Mouse (Mus musculus): Measurements from ENCODE around the gene Nrxn3. TPM values are rescaled to one million over a fixed set of nuclear protein-coding genes. Genes with fewer than 3 reads are reported as not detected.

The Nrxn3 gene
- polyA plus RNA-seq, 1 experiment from 2014 or later = 42.5 TPM

GRCm38 (mm10) chr12:89932338-89932737, 1209.7 kb downstream of the Nrxn3 start:
- Histone ChIP-seq H3K36me3 (no peaks in the 10 kb centered on the region), H3K27ac (replicated peaks) (no peak overlapping the region), H3K9me3 (no peaks in the 10 kb centered on the region), H3K4me2 (replicated peaks) (no peak overlapping the region), H3K4me1 (no peaks in the 10 kb centered on the region), H3K27me3 (no peaks in the 10 kb centered on the region), H3K4me3 (no peak overlapping the region), H3K9ac (replicated peaks) (no peak overlapping the region)
- no peak for ATAC-seq (ENCODE audit: low FRiP score, low read depth)
- 85% methylated on average over 1 of the region's 1 CpGs for WGBS

GRCm38 (mm10) chr12:89933630-89934029, 1211.0 kb downstream of the Nrxn3 start:
- Histone ChIP-seq H3K4me3 (no peak overlapping the region), H3K27ac (replicated peaks) (no peak overlapping the region), H3K4me1 (no peaks in the 10 kb centered on the region), H3K27me3 (no peaks in the 10 kb centered on the region), H3K36me3 (no peaks in the 10 kb centered on the region), H3K4me2 (replicated peaks) (no peak overlapping the region), H3K9ac (replicated peaks) (no peak overlapping the region), H3K9me3 (no peaks in the 10 kb centered on the region)
- no peak for ATAC-seq (ENCODE audit: low FRiP score, low read depth)
- WGBS = 89% methylated on average over 5 of the region's 5 CpGs

- H3K4me1 ChIP-seq = no peaks in the 10 kb centered on the region
- WGBS = 91% methylated on average over 2 of the region's 2 CpGs
- no peaks in the 10 kb centered on the region for H3K36me3 ChIP-seq
- no peak overlapping the region for H3K9ac ChIP-seq (replicated peaks)
- H3K27ac ChIP-seq (replicated peaks) = no peak overlapping the region
- no peaks in the 10 kb centered on the region for H3K9me3 ChIP-seq
- H3K4me3 ChIP-seq = no peak overlapping the region
- no peak overlapping the region for H3K4me2 ChIP-seq (replicated peaks)
- no peaks in the 10 kb centered on the region for H3K27me3 ChIP-seq
- no peak for ATAC-seq (ENCODE audit: low FRiP score, low read depth)
These were observed 1218.1 kb downstream of the Nrxn3 start for GRCm38 (mm10) chr12:89940746-89941145.

GRCm38 (mm10) chr12:89945911-89946502, 1223.3 kb downstream of the Nrxn3 start:
- no peak overlapping the region for H3K27ac ChIP-seq (replicated peaks)
- H3K4me3 ChIP-seq = no peak overlapping the region
- ATAC-seq (ENCODE audit: low FRiP score, low read depth) = no peak

GRCm38 (mm10) chr12:89946522-89946921, 1223.8 kb downstream of the Nrxn3 start:
- Histone ChIP-seq H3K27ac (replicated peaks) (no peak overlapping the region), H3K36me3 (no peaks in the 10 kb centered on the region), H3K4me2 (replicated peaks) (no peak overlapping the region), H3K4me1 (no peaks in the 10 kb centered on the region), H3K9me3 (no peaks in the 10 kb centered on the region), H3K4me3 (no peak overlapping the region), H3K9ac (replicated peaks) (no peak overlapping the region), H3K27me3 (no peaks in the 10 kb centered on the region)
- WGBS = 72% methylated on average over 5 of the region's 5 CpGs
- no peak for ATAC-seq (ENCODE audit: low FRiP score, low read depth)

More at GRCm38 (mm10) chr12:89945911-89946502, 1223.3 kb downstream of the Nrxn3 start:
- H3K4me1 ChIP-seq = no peaks in the 10 kb centered on the region
- H3K36me3 ChIP-seq = no peaks in the 10 kb centered on the region
- H3K9ac ChIP-seq (replicated peaks) = no peak overlapping the region
- H3K27me3 ChIP-seq = no peaks in the 10 kb centered on the region
- H3K9me3 ChIP-seq = no peaks in the 10 kb centered on the region
- WGBS = 65% methylated on average over 2 of the region's 2 CpGs
- no peak overlapping the region for H3K4me2 ChIP-seq (replicated peaks)

GRCm38 (mm10) chr12:89953237-89953636, 1230.6 kb downstream of the Nrxn3 start:
- H3K9ac ChIP-seq (replicated peaks) = no peak overlapping the region
- H3K27me3 ChIP-seq = no peaks in the 10 kb centered on the region
- no peak overlapping the region for H3K27ac ChIP-seq (replicated peaks)
- H3K4me2 ChIP-seq (replicated peaks) = no peak overlapping the region
- H3K4me3 ChIP-seq = no peak overlapping the region
- H3K4me1 ChIP-seq = no peaks in the 10 kb centered on the region
- H3K36me3 ChIP-seq = no peaks in the 10 kb centered on the region
- H3K9me3 ChIP-seq = no peaks in the 10 kb centered on the region
- no peak for ATAC-seq (ENCODE audit: low FRiP score, low read depth)

GRCm38 (mm10) chr12:89953649-89954048, 1231.0 kb downstream of the Nrxn3 start:
- Histone ChIP-seq H3K9ac (replicated peaks) (no peak overlapping the region), H3K9me3 (no peaks in the 10 kb centered on the region), H3K4me3 (no peak overlapping the region), H3K4me2 (replicated peaks) (no peak overlapping the region), H3K4me1 (no peaks in the 10 kb centered on the region), H3K36me3 (no peaks in the 10 kb centered on the region), H3K27ac (replicated peaks) (no peak overlapping the region), H3K27me3 (no peaks in the 10 kb centered on the region)
- ATAC-seq (ENCODE audit: low FRiP score, low read depth) = no peak
- WGBS = 78% methylated on average over 3 of the region's 3 CpGs

GRCm38 (mm10) chr12:89954441-89955070, 1231.9 kb downstream of the Nrxn3 start:
- Histone ChIP-seq H3K9me3 (no peaks in the 10 kb centered on the region), H3K4me3 (no peak overlapping the region), H3K4me1 (no peaks in the 10 kb centered on the region), H3K4me2 (replicated peaks) (no peak overlapping the region), H3K9ac (replicated peaks) (no peak overlapping the region), H3K36me3 (no peaks in the 10 kb centered on the region), H3K27me3 (no peaks in the 10 kb centered on the region), H3K27ac (replicated peaks) (no peak overlapping the region)
- ATAC-seq (ENCODE audit: low FRiP score, low read depth) = no peak
- WGBS = 66% methylated on average over 5 of the region's 5 CpGs

GRCm38 (mm10) chr12:89963073-89963472, 1240.4 kb downstream of the Nrxn3 start:
- Histone ChIP-seq H3K4me3 (no peak overlapping the region), H3K27ac (replicated peaks) (no peak overlapping the region), H3K36me3 (no peaks in the 10 kb centered on the region), H3K9ac (replicated peaks) (no peak overlapping the region), H3K4me2 (replicated peaks) (no peak overlapping the region), H3K27me3 (no peaks in the 10 kb centered on the region), H3K9me3 (no peaks in the 10 kb centered on the region), H3K4me1 (no peaks in the 10 kb centered on the region)
- 64% methylated on average over 1 of the region's 1 CpGs for WGBS
- no peak for ATAC-seq (ENCODE audit: low FRiP score, low read depth)

- H3K9me3 ChIP-seq = no peaks in the 10 kb centered on the region
- no peak overlapping the region for H3K4me3 ChIP-seq
- no peak overlapping the region for H3K4me2 ChIP-seq (replicated peaks)
- no peak overlapping the region for H3K9ac ChIP-seq (replicated peaks)
- no peaks in the 10 kb centered on the region for H3K4me1 ChIP-seq
- no peak for ATAC-seq (ENCODE audit: low FRiP score, low read depth)
- H3K36me3 ChIP-seq = no peaks in the 10 kb centered on the region
- no peak overlapping the region for H3K27ac ChIP-seq (replicated peaks)
- 99% methylated on average over 4 of the region's 4 CpGs for WGBS
- no peaks in the 10 kb centered on the region for H3K27me3 ChIP-seq
These were observed 1254.0 kb downstream of the Nrxn3 start for GRCm38 (mm10) chr12:89976648-89977047.

- H3K9ac ChIP-seq (replicated peaks) = no peak overlapping the region
- H3K4me3 ChIP-seq = no peak overlapping the region
These were observed 1254.8 kb downstream of the Nrxn3 start for GRCm38 (mm10) chr12:89977479-89977878.

GRCm38 (mm10) chr12:89979190-89979589, 1256.5 kb downstream of the Nrxn3 start:
- no peak overlapping the region for H3K4me2 ChIP-seq (replicated peaks)
- no peaks in the 10 kb centered on the region for H3K36me3 ChIP-seq
- no peak for ATAC-seq (ENCODE audit: low FRiP score, low read depth)

More at GRCm38 (mm10) chr12:89977479-89977878, 1254.8 kb downstream of the Nrxn3 start:
- H3K9me3 ChIP-seq = no peaks in the 10 kb centered on the region
- no peak for ATAC-seq (ENCODE audit: low FRiP score, low read depth)
- no peak overlapping the region for H3K27ac ChIP-seq (replicated peaks)
- 87% methylated on average over 5 of the region's 5 CpGs for WGBS
- H3K36me3 ChIP-seq = no peaks in the 10 kb centered on the region
- no peak overlapping the region for H3K4me2 ChIP-seq (replicated peaks)
- H3K4me1 ChIP-seq = peaks cover 4% of the 10 kb centered on the region; the same call in 1 of the 2 replicates
- H3K27me3 ChIP-seq = no peaks in the 10 kb centered on the region

More at GRCm38 (mm10) chr12:89979190-89979589, 1256.5 kb downstream of the Nrxn3 start:
- WGBS = 83% methylated on average over 1 of the region's 1 CpGs
- Histone ChIP-seq H3K27me3 (no peaks in the 10 kb centered on the region), H3K9ac (replicated peaks) (no peak overlapping the region), H3K9me3 (no peaks in the 10 kb centered on the region), H3K27ac (replicated peaks) (no peak overlapping the region), H3K4me3 (no peak overlapping the region), H3K4me1 (peaks cover 12% of the 10 kb centered on the region; the same call in 1 of the 2 replicates)

Measured in midbrain, embryonic 12.5 days (tissue).